Comparison of ENCODE assay signal across 9 mouse cellular contexts in genomic region chr5:35530442-35530841, GRCm38 (mm10). TPM values are rescaled to one million over a fixed set of nuclear protein-coding genes. Genes with fewer than 3 reads are reported as not detected.
A peak's percentile ranks its signal among the peaks of the same experiment; 100 is the strongest.
DNase-seq lines count a peak whose midpoint lies in the region; ATAC-seq lines count a peak whose summit lies in the region.
"Had no signal": no experiment of that assay in that cellular context is flagged by ENCODE, and none has a peak within 500 bp of the region (broad histone marks: within the 10 kb centered on the region; RNA-seq: fewer than 3 reads in every experiment).

No protein-coding gene starts in this region.

- DNase-seq in heart, postnatal 10 days, result peak; percentile 27 to 68
- DNase-seq in heart, postnatal 25 days (ENCODE audit: low spot score), result no peak
- DNase-seq in urinary bladder, postnatal 25 days (ENCODE audit: low spot score), result peak; percentile 34
- no peak for DNase-seq in urinary bladder, postnatal 10 days (ENCODE audit: low spot score)
- DNase-seq in embryo, embryonic 10 days (ENCODE audit: low spot score), result peak; percentile 84
- peak; percentile 26 for DNase-seq in kidney, postnatal 14 days
- peak; percentile 27 for DNase-seq in naive thymus-derived CD4-positive, alpha-beta T cell, adult 2 months (ENCODE audit: low read depth)

- ATAC-seq in activated CD4-positive, CD25-positive, alpha-beta regulatory T cell, adult 4 months, result no peak

- intact Hi-C loops in heart, postnatal 10 days (cut with DNase I), result no loop called here
- intact Hi-C loops in heart, postnatal 25 days (cut with DNase I), result no loop called here

RNA-seq across cellular contexts. Expression of gene Cpz, which starts 4.9 kb away (rescaled TPM):
- total RNA-seq in heart, postnatal 10 days (2021), result 1 to 10 TPM; 6.7 to 7.0 TPM
- total RNA-seq in heart, postnatal 25 days (2021), result under 1 TPM; 0.94 to 0.98 TPM
- polyA plus RNA-seq in activated CD4-positive, CD25-positive, alpha-beta regulatory T cell, adult 4 months (2017; shearing (Covaris generic)), result not detected
- polyA plus RNA-seq: macrophage had no signal

RNA-seq across cellular contexts. Expression of gene Trmt44, which starts 44.4 kb away (rescaled TPM):
- total RNA-seq in heart, postnatal 10 days (2021), result 1 to 10 TPM; 3.4 TPM
- total RNA-seq in heart, postnatal 25 days (2021), result 1 to 10 TPM; 1.8 to 2.6 TPM
- polyA plus RNA-seq in activated CD4-positive, CD25-positive, alpha-beta regulatory T cell, adult 4 months (2017; shearing (Covaris generic)), result 1 to 10 TPM; 1.5 to 2.3 TPM

RNA-seq across cellular contexts. Expression of gene Acox3, which starts 52.4 kb away (rescaled TPM):
- total RNA-seq in heart, postnatal 10 days (2021), result 10 to 100 TPM; 27.6 to 29.8 TPM
- total RNA-seq in heart, postnatal 25 days (2021), result 10 to 100 TPM; 23.3 to 27.2 TPM
- polyA plus RNA-seq in activated CD4-positive, CD25-positive, alpha-beta regulatory T cell, adult 4 months (2017; shearing (Covaris generic)), result 10 to 100 TPM; 21.5 to 26.4 TPM

Comparison
In these comparisons a context has a peak if more than half of its experiments do, and no peak if none do; other contexts are left out.
1. DNase-seq: peak in heart, postnatal 10 days (2 of 2), urinary bladder, postnatal 25 days (single experiment), embryo, embryonic 10 days (single experiment), kidney, postnatal 14 days (single experiment) and naive thymus-derived CD4-positive, alpha-beta T cell, adult 2 months (single experiment); none in heart, postnatal 25 days (single experiment) and urinary bladder, postnatal 10 days (single experiment).